Mouse (Mus musculus) cerebellum, postnatal 36 days (tissue): ENCODE data around the gene Wdr81.

Experiments
- DNase-seq, 2 experiments: peaks; one replicate each; pipeline ENCODE4 v3.0.0; 2021 to 2022; ENCODE audit warnings: mixed read lengths in 2 of 2

The Wdr81 gene

GRCm38 (mm10) chr11:75453991-75454930 lies at the start of gene Wdr81:
Gene Wdr81, minus strand, starts transcription at chr11:75454717.
- DNase-seq: peak; percentile 80 to 84

- no peak for DNase-seq
Observed at GRCm38 (mm10) chr11:75498126-75498525, 43.6 kb upstream of the Wdr81 start.

GRCm38 (mm10) chr11:75494296-75495049 lies 40.0 kb upstream of the Wdr81 start:
- DNase-seq: no peak

GRCm38 (mm10) chr11:75487496-75487895 lies 33.0 kb upstream of the Wdr81 start:
- DNase-seq: no peak

GRCm38 (mm10) chr11:75486601-75487285 lies 32.2 kb upstream of the Wdr81 start, which contains the start of gene Prpf8:
Gene Prpf8, plus strand, starts transcription at chr11:75486816.
- DNase-seq: peak; percentile 97 to 99

GRCm38 (mm10) chr11:75486192-75486591 lies 31.7 kb upstream of the Wdr81 start:
- DNase-seq: no peak

- no peak for DNase-seq
Observed at GRCm38 (mm10) chr11:75473376-75473775, 18.9 kb upstream of the Wdr81 start.

- DNase-seq: no peak
Observed at GRCm38 (mm10) chr11:75472469-75473081, 18.1 kb upstream of the Wdr81 start.

- DNase-seq: no peak
Observed at GRCm38 (mm10) chr11:75470675-75471074, 16.2 kb upstream of the Wdr81 start.

- no peak for DNase-seq
Observed at GRCm38 (mm10) chr11:75469261-75469660, 14.7 kb upstream of the Wdr81 start.

GRCm38 (mm10) chr11:75468410-75468809 lies 13.9 kb upstream of the Wdr81 start:
- DNase-seq: no peak

GRCm38 (mm10) chr11:75467512-75468215 lies 13.1 kb upstream of the Wdr81 start:
- no peak for DNase-seq

GRCm38 (mm10) chr11:75466731-75467505 lies 12.4 kb upstream of the Wdr81 start:
- no peak for DNase-seq

- no peak for DNase-seq
Observed at GRCm38 (mm10) chr11:75465051-75465450, 10.5 kb upstream of the Wdr81 start.

- DNase-seq: no peak
Observed at GRCm38 (mm10) chr11:75464417-75464816, 9.9 kb upstream of the Wdr81 start.

- DNase-seq: no peak
Observed at GRCm38 (mm10) chr11:75463624-75464023, 9.1 kb upstream of the Wdr81 start.

- DNase-seq: peak in 1 of 2 experiments; percentile 42
Observed at GRCm38 (mm10) chr11:75462865-75463336, 8.4 kb upstream of the Wdr81 start.

GRCm38 (mm10) chr11:75462253-75462783 lies 7.8 kb upstream of the Wdr81 start:
- DNase-seq: peak; percentile 45 to 48

- no peak for DNase-seq
Observed at GRCm38 (mm10) chr11:75461743-75462252, 7.3 kb upstream of the Wdr81 start.
